Mouse (Mus musculus) T-helper 2 cell (primary cell): ENCODE results near the gene Cel.

Experiments
- in situ Hi-C: fragments of 300-600 bp; cut with MboI, MseI; formaldehyde crosslinking; loops from one replicate; pipeline ENCODE4 v1.15.1; 2025; ENCODE audit warnings: high pct_unique_total_duplicates

The Cel gene

DNA sequence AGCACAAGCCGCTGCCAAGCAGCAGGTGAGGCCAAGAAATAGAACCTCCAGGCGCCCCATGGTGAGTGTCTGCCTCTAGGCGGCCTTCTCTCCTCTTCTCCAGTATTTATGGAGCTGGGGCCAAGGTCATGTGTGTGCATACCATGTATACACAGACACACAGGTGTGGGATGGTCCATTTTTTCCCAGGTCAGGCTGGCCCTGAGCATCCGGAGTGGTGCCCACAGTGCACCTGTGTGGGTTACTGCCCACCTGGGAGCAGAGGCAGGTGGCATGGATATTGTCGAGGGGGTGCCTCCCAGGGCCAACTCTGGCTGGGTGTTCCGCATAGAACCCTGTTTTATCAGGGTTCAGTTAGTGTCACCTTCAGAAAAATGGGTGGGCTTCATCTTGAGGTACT, at the start of gene Cel:
Gene Cel (minus strand): TSS at position 101 of the 400 bp plus-strand sequence.
- in situ Hi-C loops: no loop called here

DNA sequence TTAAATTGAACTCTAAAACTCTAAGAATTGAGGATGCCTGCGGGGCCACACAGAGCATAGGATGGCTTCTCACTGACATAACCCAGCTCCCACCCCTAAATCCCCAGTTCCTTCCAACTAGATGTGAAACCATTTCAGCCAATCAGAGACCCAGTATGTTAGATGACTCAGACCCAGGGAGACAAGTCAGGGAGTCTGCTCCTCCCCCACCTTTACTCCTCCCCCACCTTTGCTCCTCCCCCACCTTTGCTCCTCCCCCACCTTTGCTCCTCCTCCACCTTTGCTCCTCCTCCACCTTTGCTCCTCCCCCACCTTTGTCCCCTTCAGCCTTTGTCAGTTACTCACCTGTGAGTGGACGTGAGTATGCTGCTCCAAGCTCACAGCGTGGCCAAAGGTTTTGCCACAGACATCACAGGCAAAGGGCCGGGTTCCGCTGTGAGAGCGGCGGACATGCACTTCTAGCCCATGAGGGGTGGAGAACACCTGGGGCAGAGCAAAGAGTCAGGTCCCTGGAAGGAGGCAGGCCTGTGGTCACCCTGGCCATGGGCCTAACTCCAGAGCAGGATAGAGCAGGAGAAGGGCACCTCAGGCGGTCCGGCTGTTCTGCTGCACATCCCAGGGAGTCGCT, 49.3 kb upstream of the Cel start:
- in situ Hi-C loops: no loop called here

DNA sequence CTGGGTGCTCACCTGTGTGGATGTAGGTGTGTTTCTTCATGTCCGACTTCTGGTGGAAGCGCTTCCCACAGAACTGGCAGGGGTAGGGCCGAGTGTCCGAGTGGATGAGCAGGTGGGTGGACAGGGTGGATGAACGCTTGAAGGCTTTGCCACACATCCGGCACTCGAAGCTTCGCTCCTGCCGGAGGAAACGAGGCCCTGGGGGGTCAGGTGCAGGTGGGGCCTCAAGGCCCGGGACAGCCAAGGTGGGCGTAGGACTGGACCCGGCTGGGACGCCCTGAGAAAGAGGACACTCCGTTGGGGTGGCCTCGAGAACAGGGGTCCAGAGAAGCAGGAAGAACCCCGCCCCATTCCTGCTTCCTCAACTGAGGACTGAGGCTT, 48.2 kb upstream of the Cel start:
- in situ Hi-C loops: no loop called here

- in situ Hi-C loops: no loop called here
These were observed 47.7 kb upstream of the Cel start for GRCm38 (mm10) chr2:28610716-28611406.

- in situ Hi-C loops: no loop called here
These were observed 46.6 kb upstream of the Cel start for GRCm38 (mm10) chr2:28609851-28610250.

DNA sequence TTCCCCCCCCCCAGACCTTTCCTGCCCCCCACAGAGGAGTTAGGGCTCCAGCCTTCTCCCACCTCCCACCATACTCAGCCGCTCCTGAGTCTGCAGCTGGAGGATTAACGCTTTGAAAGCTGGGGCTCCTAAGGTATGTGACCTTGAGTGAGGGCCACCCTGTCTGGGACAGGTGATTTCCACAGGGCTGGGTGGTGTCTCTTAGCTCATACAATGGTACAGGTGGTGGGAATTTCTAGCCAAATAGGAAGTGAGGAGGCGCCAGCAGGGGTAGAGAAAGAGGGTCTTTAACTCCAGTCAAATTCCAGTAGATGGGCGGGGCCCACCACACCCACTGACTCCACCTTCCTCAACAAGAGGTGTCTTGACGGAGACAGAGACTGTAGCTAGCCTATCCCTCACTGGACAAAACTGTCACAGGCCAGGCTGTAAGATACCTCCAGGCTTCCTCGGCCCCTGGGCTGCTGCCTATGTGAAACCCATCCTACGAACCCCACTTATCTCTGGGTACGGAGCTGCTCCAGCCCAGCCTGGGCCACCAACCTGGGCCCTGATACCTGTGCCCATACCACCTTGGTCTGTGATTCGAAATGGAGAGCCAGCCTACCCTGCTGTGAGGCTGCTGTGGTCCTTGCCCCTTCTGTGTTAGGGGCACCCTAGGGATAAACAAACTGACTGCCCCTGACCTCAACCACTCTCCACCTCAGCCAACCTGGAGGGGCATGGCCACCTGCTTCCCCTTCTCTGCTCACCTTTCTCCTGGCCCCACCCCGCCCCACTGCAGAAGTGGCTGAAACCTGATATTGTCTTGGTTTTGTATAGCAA, 44.4 kb upstream of the Cel start:
- in situ Hi-C loops: no loop called here

- in situ Hi-C loops: no loop called here
These were observed 43.6 kb upstream of the Cel start for GRCm38 (mm10) chr2:28606601-28607340.

DNA sequence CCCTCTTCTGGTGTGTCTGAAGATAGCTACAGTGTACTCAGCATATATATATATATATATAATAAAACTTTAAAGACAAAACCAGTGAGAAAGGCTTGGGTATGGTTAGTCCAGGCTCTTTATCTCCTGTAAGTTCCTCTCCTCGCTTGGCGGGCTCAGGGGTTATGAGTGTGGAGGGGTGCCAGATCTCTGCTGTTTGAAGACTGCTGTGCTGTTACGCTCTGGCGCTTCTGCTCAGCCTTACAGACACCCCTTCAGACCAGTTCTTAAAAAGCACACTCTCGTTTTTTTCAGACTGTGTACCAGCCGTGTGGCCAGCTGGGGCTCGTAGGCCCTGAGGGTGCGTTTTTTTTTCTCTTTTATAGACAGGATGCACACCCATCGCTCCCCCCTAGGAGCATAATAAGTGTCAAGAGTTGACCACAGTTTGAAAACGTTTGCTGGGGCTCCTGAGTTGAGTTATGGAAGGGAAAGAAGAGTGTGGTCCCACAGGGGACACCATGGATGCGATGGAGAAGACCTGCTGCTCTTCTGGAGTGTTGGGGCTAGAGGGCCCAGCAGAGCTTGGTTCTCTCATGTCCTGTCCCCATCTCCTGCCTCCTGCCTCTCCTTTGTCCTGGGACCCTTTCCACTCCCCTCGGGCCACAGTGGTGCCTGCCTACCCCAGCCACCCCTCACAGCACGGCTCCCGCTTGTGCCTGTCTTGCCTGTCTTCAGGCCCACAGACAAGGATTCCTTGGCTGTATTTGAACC, 42.8 kb upstream of the Cel start:
- in situ Hi-C loops: no loop called here

- in situ Hi-C loops: no loop called here
These were observed 40.3 kb upstream of the Cel start for GRCm38 (mm10) chr2:28603542-28603941.

- in situ Hi-C loops: no loop called here
These were observed 38.8 kb upstream of the Cel start for GRCm38 (mm10) chr2:28601720-28602590.

DNA sequence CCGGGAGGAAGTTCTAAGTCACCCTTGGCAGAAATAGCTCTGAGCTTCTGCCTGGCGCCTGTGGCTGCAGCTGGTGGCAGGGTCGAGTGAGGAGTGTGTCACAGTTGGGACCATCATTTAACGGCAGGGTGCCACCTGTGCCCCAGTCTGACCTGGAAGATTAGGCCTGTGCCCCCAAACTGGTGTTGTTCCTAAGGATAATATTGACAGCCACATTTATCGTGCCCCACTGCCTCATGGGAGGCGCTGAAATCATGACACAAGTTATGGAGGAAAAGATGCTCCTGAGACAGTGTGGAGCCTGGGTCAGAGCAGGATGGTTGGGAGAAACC, 36.3 kb upstream of the Cel start:
- in situ Hi-C loops: no loop called here

- in situ Hi-C loops: no loop called here
These were observed 35.7 kb upstream of the Cel start for GRCm38 (mm10) chr2:28598692-28599568.

GRCm38 (mm10) chr2:28597733-28598547, 34.7 kb upstream of the Cel start:
- in situ Hi-C loops: no loop called here

- in situ Hi-C loops: no loop called here
These were observed 33.8 kb upstream of the Cel start for GRCm38 (mm10) chr2:28596998-28597397.

- in situ Hi-C loops: no loop called here
These were observed 32.8 kb upstream of the Cel start for GRCm38 (mm10) chr2:28596021-28596420.

DNA sequence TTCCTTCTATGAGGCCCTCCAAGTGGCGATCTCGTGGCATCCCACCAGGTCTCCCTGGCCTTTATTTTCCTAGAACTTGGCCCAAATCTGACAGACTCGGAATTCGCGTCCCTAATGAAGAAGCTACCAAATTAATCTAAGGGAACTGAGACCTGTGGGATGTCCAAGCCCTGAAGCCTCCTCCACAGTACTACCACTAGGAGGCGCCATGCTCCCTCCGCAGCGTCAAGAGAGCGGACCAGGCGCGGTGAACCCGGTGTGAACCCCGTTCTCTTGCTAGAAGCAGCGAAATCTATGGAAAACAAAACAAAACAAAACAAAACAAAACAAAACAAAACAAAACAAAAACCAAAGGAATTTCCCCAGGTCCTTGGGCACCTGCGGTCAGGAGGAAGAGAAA, 29.6 kb upstream of the Cel start:
- in situ Hi-C loops: no loop called here

DNA sequence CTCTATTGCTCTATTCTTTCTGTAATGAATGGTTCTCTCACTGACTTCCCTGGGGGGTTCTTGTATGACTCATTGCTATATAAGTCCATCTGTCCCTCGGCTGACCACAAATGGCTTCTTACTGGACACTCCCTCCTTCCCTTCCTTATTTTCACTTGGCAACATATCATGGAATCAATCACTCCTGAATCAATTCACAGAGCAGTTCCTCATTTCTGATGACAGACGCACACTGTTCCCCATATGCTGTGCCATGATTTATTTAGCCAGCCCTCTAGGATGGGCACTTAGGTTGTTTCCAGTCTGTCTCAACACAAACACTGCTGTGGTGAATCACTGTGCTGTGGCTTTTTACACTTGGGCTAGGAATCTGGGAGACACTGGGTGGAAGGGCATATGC, 28.3 kb upstream of the Cel start:
- in situ Hi-C loops: no loop called here

DNA sequence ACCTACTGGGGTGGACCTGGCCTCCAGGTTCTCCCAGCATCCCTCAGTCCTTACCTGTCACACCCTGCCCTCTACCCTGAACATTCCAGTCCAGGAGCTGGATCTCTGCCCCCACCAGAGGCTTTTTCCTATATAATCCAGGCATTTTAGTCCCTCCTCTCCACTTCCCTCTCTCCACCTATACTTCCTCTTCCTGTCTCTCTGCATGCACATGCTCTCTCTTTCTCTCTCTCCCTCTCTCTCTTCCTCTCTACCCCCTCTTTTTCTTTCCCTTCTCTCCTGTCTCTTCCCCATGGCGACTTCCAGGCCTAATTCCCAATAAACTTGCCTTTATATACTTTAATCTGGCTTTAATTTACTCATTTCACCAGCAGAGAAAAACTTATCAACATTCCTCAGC, 25.4 kb upstream of the Cel start:
- in situ Hi-C loops: loop anchor here (5.0 kb wide), 1 partner anchor 34 kb away; the partner anchor contains the start of gene Gfi1b
